Mouse (Mus musculus) left cerebral cortex, adult 11 months (tissue): ENCODE data around the gene Il21.
A peak's percentile ranks its signal among the peaks of the same experiment; 100 is the strongest.

Experiments
- DNase-seq: peaks from one replicate; pipeline ENCODE4 v3.0.0; 2022; ENCODE audit warnings: low spot score

The Il21 gene

DNA sequence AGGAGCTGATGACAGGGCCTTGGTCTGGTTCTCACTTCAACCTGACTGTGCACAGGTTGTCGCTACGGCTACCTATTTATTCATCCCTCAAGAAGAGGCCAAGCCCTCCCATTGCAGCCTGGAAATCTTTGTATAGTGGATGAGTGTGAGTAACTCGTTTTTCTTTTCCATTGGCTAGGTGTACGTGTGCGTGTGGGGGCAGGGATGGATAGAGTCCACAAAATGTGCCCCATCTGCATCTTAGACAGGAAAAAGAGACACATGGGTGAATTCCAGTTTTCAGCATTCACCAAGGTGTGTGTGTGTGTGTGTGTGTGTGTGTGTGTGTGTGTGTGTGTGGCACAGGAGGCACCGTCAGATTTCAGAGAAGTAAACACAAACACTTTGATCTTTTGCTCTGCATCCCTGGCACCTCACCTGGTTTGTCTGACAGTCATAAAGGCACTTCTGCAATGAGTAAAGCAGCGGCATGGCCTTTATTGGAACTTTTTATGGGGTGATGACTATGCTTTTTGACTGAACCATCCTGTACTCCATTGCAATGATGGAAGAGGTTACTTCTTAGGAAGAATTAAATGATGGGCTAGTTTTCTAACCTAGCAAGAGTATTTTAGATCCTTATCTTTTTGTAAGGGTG is at the start of gene Il21:
Gene Il21, minus strand, starts transcription at position 51 of the 637 bp plus-strand sequence.
- DNase-seq = no peak

- no peak for DNase-seq
Measured at GRCm38 (mm10) chr3:37280871-37281270, 48.4 kb upstream of the Il21 start.

DNA sequence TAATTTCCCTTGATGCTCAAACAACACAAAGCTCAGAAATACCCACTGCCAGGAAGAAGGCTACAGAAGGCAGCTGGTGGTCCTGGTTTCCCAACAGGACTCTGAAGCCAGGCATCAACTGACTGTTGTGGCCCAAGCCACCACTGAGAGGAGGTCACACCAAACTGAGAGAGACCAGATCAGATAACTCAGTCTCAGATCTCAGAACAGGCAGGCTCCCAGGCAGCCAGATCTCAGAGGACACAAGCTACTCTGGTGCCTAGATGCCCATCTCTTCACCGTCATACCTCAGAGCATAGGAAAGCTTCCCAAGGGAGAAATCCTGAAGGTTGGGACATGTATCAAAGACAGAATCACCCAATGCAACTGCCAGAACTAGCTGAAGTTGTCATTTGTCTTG is 47.8 kb upstream of the Il21 start:
- no peak for DNase-seq

DNA sequence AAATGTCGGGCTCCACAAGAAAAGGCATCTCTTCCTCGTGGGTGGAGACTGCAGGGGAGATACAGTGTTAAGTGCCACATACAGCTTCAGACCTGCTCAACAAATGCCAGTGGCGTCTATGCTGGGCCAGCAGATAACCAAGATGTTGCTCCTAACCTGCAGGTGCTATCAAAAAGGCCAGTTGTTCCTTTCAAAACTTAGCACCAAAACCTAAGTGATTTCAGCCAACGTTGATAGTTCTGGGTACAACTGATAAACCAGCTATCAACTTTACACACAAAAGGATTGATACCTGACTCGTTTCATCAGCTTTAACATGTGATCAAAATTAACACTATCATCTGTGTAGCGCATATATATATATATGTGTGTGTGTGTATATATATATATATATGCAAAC is 42.2 kb upstream of the Il21 start:
- no peak for DNase-seq

- no peak for DNase-seq
Measured at GRCm38 (mm10) chr3:37273092-37273491, 40.7 kb upstream of the Il21 start.

- peak; percentile 41 for DNase-seq
Measured at GRCm38 (mm10) chr3:37271209-37271608, 38.8 kb upstream of the Il21 start.

DNA sequence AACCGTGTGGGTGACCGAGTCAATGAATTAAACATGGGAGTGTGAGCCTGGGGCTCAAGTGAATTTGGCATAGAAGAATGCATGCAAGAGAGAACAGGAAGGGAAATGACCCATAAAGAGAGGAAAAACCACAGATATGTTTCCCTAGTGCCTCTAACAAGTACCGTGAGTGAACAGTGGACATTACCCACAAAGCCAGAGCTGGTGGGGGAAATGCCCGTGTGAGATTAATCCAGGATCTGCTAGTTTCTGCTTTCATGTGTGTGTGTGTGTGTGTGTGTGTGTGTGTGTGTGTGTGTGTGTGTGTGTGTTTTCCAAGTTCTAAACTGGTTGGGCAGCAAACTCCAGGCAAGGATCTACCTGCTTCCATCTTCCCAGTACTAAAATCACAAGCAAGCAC is 37.5 kb upstream of the Il21 start:
- DNase-seq = no peak

DNA sequence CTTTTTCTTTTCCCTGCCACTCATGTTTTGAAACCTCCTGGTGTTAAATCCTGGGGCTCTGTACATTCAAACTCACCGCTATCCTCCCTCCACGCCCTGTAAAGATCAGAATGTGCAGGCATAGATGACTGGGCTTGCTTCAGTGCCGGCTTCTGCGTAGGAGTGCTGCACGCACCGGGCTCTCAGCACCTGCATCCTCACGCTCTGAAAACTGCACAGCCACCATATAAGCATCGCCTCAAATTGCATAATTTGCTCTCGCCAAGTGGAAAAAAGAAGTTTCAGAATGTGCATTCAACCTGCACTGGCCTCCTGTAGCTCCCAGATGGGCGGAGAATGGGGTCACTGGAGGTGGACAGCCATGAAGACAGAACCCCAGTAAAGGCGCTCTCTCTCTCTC is 35.9 kb upstream of the Il21 start:
- DNase-seq = no peak

- DNase-seq = peak; percentile 35
Measured at GRCm38 (mm10) chr3:37259331-37259999, 27.0 kb upstream of the Il21 start.

GRCm38 (mm10) chr3:37257776-37258175 is 25.3 kb upstream of the Il21 start:
- no peak for DNase-seq

GRCm38 (mm10) chr3:37250967-37251366 is 18.5 kb upstream of the Il21 start:
- DNase-seq = no peak

DNA sequence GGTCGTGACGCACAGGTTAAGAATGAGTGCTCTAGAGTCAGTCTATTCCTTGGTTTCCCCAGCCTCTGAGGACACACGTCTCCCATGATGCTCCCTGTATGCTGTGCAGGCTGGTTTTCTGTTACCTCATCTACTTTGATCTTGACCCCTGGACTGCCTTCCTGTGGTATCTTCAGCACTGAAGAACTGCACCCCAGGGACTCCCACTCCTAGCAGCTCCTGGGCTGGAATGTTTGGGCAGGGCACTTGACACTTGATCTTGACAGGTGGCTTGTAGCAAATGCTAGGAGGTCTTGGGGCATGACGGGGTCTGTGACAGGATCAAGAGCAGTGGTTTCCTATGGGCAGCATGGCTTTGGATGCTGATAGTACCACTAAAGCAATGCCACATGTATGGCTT is 2.6 kb upstream of the Il21 start:
- DNase-seq = no peak

DNA sequence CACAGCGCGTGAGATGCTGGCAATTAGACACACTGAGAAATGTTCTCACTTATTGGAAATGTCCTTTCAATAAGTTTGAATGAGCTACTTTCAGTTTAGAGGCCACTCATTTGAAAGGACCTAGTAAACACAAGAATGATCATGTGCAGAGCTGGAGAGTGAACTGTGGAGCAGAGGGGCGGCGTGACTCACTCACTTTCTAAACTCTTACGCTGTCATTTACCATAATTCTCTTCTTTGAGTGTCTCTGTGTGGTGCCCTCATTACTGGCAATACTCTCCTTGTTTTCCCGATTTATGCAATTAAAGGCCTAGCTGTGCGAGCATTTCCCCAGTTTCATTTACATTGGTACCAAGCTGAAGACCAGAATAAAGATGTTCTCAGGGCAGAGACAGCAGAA is 1.3 kb downstream of the Il21 start:
- DNase-seq = no peak

- DNase-seq = no peak
Measured at GRCm38 (mm10) chr3:37229082-37229829, 3.2 kb downstream of the Il21 start.

DNA sequence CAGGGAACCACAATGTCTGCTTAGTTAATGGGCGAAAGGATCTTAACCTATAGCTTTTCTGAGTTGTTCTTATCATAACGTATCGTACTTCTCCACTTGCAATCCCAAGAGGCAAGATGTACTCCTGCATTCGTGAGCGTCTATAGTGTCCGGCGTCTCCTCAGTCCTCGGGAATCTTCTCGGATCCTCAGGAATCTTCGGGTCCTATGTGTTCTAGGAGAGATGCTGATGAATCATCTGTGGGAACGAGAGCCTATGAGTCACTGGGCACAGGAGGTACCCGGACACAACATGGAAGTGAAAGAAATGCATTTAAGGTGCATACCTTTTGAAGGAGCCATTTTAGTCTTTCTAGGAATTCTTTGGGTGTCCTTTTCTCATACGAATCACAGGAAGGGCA is 7.3 kb downstream of the Il21 start:
- no peak for DNase-seq

DNA sequence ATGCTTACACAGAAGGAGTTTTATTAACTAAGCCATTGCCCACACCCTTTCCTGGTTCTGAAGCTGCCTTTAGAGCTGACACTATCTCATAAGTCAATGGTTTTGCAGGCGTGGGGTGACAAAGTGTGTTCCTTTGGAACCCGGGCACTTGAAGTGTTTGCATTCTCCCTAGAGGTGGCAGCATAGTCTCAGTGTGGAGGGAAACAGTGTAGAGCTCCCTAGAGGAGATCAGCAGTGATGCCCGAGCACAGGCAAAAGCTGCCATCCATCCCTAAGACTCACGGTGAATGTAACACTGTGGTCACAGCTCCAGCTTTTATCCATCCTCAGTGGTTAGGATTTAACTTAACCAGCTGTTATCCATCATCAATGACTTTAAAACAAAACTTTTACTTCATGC is 13.4 kb downstream of the Il21 start:
- DNase-seq = peak; percentile 32

GRCm38 (mm10) chr3:37205226-37205800 is 27.1 kb downstream of the Il21 start:
- no peak for DNase-seq

DNA sequence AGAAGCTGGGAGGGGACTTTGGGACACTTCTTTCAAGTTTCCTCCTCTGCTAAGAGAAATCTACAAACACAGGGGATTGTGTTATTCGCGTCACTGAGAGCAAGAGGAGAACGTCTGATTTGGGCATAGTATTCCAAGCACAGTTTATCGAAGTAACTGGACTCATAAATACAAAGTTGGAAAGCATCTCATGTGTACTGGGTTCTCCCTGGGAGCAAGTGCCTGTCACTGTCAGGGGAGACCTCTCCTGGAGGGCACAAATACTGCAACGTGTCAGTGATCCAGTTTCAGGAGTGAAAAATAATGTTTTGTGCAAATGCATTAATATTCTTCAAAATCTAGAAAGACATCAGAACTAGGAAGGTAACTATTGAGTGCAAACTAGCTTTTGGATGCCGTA is 27.9 kb downstream of the Il21 start:
- DNase-seq = no peak

GRCm38 (mm10) chr3:37203984-37204428 is 28.4 kb downstream of the Il21 start:
- DNase-seq = peak; percentile 47

- no peak for DNase-seq
Measured at GRCm38 (mm10) chr3:37202856-37203255, 29.6 kb downstream of the Il21 start.

DNA sequence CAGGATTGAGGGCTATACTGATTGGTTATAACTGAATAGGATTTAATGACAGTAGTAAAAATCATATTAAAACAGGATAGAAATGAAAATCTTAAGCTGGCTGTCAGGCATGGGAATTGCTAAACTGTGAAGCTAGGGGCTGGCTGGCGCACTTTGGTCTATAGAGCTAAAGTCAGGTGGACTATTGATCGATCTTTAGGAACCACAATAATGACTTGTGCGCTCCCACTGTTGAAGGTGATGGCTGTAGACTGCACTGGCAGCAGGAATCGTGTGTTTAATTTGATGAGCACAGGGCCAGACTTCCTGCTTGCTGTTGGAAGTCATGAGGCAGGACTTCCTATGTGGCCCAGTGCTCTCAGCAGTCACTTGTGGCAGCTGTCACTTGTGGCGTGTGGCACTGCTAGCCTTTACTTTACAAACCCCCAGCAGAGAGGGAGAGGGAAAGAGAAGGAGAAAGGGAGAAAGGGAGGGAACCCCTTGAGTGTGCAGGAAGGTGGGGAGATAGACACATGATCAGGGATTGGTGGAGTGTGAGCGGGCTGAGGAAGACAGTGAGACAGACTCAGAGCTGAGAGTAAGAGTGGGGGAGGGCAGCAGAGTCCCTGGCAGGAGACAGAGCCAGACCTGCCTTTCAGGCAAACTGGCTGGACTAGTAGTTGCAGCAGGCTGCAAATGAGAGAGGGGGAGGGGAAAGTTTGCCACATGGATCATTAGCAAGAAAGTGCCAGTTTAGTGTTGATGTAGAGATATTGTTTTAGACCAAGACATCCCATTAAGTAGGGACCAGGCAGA is 31.1 kb downstream of the Il21 start:
- no peak for DNase-seq

GRCm38 (mm10) chr3:37198302-37198701 is 34.1 kb downstream of the Il21 start:
- DNase-seq = no peak
